Mouse (Mus musculus): Measurements from ENCODE around the gene Zfp366.

Zfp366 gene

DNA sequence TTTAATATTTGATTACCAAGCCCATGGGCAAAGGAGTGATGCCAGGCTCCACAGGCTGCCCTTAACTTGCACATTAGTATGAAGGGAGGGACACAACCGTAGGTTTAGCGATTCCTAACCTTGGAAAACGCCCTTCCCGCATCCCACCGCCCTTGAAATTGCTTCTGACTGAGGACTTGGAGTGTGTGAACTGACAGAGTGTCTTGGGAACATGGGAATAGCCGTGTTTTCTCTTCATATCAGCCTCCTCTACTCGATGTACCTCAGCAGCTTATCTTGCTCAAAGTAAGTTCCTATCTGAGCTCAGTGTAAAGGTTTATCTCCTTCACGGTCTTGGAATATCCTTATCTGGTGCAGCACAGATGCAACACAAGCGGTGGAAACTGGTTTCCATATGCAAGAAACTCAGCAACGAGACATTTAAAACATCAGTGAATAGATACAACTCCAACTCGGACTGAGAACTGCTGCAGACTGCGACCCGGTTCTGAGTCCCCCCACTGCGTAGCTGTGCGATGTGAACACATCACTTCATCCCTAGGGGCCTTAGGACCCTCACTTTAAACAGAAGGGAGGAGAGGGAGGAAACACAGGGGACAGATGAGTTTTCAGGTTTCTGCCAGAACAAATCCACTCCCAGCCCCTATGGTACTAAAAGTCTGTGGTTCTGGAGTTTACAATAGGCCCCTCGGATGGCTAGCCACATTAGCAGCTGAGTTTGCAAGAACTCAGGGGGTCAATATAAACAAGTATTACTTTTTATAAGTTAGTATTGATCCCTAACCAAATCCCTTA is 43.0 kb downstream of the Zfp366 start:
- DNase-seq (ENCODE audit: low spot score in 2 of 2), result no peak

DNA sequence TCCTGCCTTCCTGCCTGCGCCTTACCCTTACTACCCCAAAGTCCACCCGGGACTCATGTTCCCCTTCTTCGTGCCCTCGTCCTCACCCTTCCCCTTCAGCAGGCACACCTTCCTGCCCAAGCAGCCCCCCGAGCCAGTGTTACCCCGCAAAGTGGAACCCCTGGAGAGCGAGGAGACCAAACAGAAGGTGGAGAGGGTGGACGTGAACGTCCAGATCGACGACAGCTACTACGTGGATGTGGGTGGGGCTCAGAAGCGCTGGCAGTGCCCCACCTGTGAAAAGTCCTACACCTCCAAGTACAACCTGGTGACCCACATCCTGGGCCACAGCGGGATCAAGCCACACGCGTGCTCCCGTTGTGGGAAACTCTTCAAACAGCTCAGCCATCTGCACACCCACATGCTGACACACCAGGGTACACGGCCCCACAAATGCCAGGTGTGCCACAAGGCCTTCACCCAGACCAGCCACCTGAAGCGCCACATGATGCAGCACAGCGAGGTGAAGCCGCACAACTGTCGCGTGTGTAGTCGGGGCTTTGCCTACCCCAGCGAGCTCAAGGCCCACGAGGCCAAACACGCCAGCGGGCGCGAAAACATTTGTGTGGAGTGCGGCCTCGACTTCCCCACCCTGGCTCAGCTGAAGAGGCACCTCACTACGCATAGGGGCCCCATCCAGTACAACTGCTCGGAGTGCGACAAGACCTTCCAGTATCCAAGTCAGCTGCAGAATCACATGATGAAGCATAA is 44.4 kb downstream of the Zfp366 start:
- DNase-seq (ENCODE audit: low spot score in 2 of 2), result no peak

DNA sequence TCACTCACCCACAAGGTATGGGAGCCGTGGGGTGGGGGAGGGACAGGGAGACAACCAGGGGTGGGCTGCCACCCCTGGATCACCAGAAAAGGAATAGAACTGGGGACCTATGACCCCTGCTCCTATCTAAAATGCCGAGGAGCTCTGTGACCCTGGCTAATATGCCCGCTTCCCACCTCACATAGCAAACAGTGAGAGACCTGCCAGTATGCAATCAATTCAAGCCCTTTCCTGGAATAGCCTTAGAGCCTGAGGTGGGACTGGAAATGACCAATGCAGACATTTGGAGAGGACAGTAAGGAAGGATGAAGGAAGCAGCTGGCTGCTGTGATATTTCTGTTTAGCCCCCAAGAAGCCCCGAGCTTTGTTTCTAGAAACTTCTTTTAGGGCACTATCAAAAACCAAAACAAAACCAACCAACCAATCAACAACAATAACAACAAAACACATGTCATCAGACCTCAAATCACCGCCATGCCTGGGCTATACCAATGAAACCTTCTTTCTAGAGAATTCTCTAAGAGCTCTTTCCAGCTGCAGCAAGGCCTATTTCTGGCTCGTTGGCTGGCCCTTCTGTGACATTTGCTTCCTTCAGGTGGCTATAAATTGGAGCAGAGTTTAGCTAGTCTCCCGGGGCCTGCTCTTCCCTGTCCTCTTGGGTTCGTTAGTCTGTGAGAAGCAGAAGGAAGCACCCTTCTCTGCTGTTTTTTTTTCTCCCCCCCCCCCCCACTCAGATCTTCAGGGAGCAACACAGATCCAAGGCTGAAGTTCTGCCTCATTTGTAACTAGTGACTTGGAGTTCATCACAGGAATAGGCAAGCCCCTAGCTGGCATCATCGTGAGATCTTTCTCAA is 45.2 kb downstream of the Zfp366 start:
- no peak for DNase-seq (ENCODE audit: low spot score in 2 of 2)

DNA sequence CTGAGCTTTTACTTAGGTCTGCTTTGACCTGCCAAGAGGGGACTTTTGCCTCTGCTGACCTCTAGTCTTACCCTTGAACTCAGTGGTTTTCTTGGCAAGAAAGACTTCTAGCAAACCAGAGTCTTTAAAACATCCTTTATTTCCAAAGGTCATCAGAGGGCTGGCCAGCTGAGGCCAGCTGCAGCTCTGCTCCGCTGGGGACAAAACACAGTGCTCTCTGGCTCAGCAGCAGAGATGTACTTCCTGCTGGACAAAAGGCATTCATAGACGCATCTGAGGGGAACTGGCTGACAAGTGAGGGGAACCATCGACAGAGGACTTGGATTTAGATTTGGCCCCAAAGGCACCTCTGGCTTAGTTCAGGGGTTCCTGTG is 45.9 kb downstream of the Zfp366 start:
- DNase-seq (ENCODE audit: low spot score in 2 of 2), result no peak

DNA sequence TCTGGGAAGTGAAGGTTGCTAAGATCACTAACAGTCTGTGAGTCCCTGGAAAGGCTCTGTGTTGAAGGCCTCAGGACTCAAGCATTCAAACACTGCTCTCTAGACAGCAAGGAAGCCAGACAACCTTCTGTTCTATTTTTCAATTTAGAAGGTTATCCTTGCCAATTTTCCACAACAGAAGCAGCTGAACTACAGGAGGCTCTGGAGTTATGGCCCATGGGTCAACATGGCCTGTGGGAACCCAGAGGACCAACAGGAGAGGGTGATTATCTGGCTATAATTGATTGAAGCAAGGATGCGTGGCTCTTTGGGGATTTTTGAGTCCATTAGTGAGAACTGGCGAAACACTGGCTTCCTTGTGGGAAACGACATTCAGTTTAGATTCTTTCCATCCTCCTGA is 48.7 kb downstream of the Zfp366 start:
- no peak for DNase-seq (ENCODE audit: low spot score in 2 of 2)

DNA sequence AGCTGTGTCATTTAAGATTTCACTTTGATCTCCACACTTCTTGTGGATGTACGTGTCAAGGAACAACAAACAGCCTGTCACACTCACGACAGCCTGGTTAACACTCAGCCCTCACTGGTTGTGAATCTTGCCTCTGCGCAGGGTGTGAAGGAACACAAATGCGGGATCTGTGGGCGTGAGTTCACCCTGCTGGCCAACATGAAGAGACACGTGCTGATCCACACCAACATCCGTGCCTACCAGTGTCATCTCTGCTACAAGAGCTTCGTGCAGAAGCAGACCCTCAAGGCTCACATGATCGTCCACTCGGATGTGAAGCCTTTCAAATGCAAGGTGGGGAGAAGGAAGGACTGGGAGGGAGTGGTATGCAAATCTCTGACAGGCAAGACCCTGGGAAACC is 49.3 kb downstream of the Zfp366 start:
- no peak for DNase-seq (ENCODE audit: low spot score in 2 of 2)

DNA sequence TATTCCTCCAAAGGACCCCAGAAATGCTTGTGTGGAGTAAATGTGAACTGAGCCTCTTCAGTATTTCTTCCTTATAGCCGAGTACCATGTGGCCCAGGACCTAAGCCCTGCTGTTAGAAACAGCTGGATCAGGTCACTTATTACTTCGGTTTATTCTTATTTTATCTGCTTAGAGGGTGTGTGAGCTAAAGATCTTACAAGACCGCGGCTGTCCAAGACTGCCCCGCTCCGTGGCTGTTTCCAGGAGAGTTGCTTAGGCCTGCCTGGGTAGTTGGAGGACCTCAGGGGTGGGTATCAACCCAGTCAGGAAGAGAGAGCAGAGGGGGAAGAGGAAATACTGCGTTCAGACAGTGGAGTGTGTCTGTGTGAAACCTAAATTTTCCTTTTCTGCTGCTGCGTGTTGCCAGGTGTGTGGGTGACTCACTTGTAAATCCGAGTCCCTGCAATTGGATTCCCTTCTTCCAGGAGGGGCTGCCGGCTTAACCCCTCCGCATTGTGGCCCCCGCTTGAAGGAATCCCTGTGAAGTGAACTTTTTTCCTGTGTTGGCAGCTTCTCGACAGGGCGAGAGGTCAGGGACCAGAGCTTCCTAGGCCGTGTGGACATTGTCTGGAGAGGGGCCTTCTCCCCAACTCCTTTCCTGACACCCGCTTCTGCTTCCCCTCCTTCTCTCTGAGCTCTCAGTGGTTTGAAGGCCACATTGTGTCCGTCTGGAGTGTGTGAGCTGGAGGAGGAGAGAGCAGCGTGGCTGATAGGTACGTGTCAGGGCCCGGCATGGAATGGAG is 51.0 kb downstream of the Zfp366 start:
- DNase-seq (ENCODE audit: low spot score in 2 of 2), result no peak

DNA sequence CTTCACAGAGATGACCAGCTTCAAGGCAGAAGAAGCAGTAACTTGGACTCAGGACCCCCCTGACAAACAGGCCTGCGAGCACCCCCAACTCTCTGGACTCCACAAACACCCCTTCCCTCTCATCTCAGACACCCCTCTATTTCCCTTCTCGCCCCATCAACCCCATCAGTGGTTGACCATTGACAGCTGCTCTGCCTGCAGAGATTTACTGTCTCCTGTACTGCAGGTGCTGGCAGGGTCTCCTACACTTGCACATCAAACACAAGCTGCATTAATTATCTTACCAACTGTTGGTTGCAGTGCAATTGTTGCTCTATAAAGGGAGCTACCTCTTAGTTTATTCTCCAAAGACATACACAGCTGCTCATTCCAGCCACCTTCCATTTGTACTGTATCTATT is 51.6 kb downstream of the Zfp366 start:
- no peak for DNase-seq (ENCODE audit: low spot score in 2 of 2)

DNA sequence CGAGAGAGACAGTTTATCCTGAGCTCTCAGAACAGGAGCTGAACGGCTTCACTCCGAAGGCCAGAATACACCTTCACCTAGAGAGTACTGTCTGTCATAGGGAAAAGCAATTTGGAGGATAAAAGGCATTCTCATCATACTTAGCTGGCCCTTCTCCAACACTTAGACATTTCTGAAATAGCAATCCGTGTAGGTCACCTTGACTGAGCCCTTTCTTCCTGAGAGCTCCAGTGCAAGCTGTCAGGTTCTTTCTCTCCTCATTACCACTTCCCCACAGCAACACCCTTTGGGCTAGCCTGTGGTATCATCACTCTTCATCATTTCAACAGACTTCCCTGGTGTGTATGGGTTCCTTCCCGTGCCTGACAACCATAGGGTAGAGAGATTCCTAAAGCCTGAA is 52.5 kb downstream of the Zfp366 start:
- DNase-seq (ENCODE audit: low spot score in 2 of 2), result no peak

DNA sequence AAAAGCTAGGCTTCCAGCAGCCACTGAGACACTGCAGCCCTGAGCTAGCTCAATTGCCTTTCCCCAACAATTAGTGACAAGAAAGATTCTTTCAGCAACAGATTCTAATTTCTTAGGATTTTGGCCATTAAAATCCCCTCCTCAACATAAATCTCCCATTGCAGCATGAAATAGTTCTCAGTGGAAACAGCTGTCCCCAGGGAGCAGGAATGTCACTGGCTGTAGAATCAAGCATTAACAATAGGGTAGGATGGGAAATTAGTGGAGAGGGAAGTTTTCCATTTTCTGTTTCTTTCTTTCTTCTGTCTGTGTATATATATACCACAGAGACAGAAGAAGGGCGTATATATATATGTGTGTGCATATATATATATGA is 53.2 kb downstream of the Zfp366 start:
- no peak for DNase-seq (ENCODE audit: low spot score in 2 of 2)

DNA sequence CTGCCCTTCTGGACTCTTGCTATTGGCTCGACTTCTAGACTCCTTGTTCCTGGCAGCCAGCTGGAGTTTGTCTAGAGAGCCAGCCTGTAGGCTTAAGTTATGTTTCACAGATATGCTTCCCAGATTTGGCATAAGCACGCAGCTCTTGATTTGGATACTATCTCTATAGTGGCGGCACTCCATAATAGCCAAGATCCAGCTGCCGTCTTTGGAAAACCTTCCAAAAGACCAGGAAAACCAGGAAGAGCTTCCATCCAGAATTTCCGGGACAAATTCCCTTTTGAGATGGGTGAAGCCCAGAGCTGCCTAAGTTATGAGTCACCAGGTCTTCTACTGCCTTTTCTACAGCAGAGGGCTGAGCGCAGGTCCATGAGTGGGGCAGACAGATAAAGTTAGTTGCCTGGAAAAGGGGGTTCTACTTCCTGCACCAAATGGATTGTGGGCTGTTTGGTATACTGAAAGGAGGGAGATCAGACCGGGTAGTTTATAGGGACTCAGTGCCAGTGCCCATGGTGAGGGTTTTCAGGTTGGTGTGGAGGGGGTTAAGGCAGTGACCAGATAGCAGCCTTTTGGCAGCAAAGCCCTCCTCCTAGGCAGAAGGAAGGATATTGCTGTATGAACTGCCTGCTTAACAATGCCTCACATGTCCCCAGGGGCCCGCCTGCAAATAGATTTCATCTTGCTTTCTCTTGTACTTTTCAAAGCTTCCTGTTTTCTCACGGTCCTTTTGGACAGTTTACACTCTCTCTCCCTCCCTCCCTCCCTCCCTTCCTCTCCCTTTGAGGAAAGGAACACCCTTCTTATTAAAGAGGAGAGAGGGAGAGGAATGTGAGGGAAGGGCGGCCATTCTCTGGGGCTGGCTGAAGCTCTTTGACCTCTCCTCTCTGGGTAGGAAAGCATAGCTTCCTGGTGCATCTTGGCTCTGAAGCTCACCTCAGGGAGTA is 53.9 kb downstream of the Zfp366 start:
- no peak for DNase-seq (ENCODE audit: low spot score in 2 of 2)

DNA sequence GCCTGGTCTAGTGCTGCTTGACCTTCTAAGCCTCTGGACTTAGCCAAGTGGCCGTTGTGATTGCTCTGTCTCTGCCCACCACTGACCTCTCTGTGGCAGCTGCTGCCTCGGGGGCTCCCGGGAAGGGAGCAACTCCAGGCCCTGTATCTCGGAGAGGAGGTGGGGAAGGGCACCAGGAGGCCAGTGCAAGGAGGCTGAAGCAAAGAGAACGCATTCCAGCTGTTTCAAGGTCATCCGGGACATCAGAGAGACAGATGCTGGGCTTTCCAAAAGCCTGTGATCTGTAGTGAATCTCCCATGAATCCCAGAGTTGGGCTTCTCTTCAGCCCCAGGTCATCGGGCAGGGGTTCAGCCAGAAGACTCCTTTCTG is 54.5 kb downstream of the Zfp366 start:
- no peak for DNase-seq (ENCODE audit: low spot score in 2 of 2)

DNA sequence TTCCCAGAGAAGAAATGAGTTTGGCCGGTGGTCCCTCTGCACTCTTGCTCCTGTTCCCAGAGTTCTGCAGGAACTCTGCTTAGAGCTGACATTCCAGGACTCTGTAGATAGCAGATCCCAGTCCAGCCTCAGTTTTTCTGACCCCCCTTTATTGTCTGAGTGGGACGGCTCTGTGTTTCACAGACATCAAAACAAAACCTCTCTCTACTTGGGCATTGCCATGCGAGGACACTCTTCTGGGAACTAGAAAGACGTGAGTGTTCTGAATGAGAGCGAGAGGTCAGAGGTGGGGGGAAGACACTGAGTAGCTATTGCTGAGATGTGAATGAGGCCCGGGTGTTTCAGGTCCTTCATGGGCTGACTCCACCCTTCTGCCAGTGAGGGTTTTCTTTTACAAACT is 55.1 kb downstream of the Zfp366 start:
- DNase-seq (ENCODE audit: low spot score in 2 of 2), result no peak

DNA sequence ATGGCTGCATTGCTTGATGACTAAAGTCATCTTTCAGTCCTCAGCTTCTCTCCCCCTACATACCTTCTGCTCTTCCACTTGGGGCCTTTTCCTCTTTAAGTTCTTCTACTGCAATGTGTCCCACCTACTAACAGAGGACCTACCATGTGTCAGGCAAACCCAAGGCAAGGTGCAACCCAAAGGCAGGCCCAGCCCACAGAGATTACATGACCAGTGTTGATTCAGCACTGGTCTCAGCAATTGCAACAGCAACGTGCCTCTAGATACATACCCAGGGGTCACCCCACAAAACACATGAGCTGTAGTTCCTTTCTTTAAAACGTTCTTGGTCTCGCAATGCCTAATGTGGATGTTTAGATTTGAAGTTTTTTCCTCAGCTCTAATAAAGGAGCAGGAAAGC is 57.4 kb downstream of the Zfp366 start:
- no peak for DNase-seq (ENCODE audit: low spot score in 2 of 2)

DNA sequence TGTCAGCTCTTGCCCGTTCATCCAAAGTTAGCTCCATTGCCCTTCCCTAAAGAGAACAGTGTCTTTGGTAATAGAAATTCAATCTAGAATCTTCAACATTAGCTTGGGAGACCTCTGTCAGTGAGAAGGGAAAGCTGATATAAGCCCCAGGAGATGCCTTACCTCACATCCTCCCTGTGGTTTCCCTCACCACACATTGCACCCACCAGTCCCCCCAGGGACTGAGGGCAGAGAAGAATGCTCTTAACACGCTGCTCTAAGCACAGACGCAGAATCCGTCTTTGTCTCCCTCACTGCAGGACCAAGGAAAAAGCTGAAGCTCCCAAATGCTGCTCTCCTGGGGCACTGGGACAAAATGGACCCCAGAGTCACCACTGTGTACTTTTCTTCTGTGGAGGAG is 58.3 kb downstream of the Zfp366 start:
- DNase-seq (ENCODE audit: low spot score in 2 of 2), result no peak

DNA sequence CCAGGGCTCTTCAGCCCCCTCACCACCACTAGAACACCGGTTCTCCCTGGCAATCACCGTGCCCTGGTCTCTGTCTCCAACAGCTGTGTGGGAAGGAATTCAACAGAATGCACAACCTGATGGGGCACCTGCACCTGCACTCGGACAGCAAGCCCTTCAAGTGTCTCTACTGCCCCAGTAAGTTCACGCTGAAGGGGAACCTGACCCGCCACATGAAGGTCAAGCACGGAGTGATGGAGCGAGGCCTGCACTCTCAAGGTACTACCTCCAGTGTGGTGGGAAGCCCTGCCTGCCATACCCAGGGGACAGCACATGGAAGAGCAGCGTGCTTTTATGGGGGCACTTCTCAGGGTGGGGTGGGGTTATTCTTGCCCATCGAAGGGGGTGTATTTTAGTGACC is 59.2 kb downstream of the Zfp366 start:
- DNase-seq (ENCODE audit: low spot score in 2 of 2), result no peak

DNA sequence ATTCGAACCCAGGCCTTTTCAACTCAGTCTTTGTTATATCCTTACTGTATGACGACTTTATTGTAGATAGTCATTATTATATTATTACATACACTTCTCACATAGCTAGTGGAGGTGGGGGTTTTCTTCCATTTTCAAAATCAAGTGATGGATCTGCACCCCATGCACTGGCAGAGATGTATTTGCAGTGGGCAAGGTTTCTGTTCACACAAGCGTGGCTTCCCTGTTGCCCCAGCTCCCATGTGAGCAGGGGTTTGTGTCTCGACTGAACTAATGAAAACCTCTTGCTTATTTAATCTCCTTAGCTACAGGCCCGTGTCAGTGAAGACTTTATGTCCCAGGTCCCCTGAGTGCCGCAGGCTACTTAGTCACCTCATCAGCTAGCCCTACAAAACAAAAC is 59.8 kb downstream of the Zfp366 start:
- no peak for DNase-seq (ENCODE audit: low spot score in 2 of 2)

DNA sequence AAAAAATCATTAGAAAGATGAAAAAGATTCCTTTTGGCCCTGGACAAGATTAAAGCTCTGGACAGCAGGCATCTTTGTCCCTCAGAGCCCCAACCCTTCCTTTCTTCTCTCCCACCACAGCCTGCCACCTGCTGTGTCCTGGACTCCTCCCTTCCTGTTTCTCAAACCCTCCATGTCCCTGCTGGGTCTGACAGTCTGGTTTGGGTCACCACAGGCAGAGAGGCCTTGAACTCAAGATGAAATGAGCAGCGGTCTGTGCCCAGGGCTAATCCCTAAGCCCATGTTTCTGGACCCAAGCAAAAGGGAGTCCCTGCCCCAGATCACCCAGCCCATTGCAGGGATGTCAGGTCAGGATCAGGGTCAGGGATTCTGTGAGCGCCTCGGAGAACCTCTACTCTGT is 60.3 kb downstream of the Zfp366 start:
- no peak for DNase-seq (ENCODE audit: low spot score in 2 of 2)

DNA sequence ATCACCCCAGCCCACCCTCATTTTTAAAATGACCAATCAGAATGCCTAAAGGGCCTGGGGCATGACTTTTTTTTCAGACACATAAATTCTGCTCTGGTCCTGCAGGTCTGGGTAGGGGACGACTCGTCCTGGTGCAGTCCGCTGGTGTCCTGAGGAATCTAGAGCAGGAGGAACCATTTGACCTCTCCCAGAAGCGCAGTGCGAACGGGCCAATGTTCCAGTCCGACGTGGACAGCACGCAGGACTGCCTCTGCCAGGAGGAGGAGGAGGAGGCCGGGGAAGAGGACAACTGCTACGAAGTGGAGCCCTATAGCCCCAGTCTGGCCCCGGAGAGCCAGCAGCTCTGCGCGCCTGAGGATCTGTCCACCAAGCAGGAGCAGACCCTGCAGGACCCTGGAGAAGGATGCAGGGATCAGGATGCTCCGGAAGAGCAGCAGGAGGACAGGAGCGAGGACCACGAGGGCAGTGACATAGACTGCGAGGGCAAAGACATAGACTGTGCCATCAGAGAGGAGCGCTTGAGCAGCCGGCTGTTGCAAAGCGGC is 61.4 kb downstream of the Zfp366 start:
- DNase-seq (ENCODE audit: low spot score in 2 of 2), result no peak

DNA sequence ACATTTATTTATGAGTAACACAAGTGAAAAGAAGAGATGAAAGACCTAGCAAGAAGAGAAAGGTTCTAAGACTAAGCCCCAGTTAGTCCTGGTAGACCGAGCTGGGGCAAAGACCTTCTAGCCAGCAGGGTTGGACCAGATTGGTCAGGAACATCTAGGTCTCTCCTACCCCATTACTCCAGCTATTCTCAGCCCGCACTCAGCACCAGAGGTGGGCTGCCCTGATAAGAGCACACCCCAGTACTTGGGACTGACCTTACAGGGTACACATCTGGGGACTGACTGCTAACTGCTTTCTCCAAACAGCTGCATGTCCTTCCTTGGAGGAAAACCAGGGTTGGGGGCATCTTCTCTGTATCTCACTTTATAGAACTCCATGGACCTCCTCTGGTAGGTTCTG is 66.2 kb downstream of the Zfp366 start:
- no peak for DNase-seq (ENCODE audit: low spot score in 2 of 2)

DNA sequence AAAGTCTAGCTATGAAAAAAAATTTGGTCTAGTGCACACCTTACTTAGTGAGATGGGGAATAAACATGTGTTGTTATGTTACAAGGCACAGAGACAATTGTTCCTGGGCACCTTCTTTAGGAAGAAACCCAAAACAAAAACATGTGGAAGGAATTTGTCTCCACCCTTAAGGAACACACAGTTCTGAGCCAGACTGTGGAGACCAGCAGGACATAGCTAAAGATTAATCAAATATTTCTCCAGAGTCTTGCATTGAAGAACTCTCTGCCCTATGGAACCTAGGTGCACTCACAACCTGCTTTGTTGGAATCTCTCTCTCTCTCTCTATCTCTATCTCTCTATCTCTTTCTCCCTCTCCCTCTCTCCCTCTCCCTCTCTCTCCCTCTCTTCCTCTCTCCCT is 69.6 kb downstream of the Zfp366 start:
- DNase-seq (ENCODE audit: low spot score in 2 of 2), result no peak
